Mouse (Mus musculus) frontal cortex, postnatal 36 days (tissue): ENCODE measurements around the gene Ttc21a.
A peak's percentile ranks its signal among the peaks of the same experiment; 100 is the strongest.
"Not testable (repeated sequence)": the region's sequence is repeated elsewhere in the genome, so short reads cannot be mapped to it uniquely, and the experiment has no call there.

Experiments
- DNase-seq, 2 experiments: peaks; one replicate each; pipeline ENCODE4 v3.0.0; 2022; ENCODE audit warnings: low spot score in 2 of 2

The Ttc21a gene

GRCm38 (mm10) chr9:119998776-119999175, 61.4 kb downstream of the Ttc21a start:
- no peak for DNase-seq

GRCm38 (mm10) chr9:119999636-120000035, 62.2 kb downstream of the Ttc21a start:
- no peak for DNase-seq

DNA sequence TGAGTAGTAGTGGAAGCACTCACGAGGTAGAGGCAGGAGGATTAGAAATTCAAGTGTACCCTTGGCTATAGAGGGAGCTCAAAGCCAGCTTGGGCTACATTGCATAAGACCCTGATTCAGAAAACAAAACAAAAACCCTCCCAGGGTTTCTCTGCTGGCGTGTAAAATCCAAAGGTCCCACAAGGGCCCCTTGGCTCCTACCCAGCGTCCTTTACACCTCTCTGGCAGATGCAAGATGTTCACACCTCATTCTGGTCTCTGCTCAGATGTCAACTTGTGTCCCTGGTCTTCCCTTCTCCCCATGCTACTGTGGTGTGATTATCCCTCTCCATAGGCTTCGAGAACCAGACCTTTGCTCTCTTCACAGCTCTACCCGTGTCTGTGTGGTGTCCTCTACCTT, 63.4 kb downstream of the Ttc21a start:
- DNase-seq = no peak

DNA sequence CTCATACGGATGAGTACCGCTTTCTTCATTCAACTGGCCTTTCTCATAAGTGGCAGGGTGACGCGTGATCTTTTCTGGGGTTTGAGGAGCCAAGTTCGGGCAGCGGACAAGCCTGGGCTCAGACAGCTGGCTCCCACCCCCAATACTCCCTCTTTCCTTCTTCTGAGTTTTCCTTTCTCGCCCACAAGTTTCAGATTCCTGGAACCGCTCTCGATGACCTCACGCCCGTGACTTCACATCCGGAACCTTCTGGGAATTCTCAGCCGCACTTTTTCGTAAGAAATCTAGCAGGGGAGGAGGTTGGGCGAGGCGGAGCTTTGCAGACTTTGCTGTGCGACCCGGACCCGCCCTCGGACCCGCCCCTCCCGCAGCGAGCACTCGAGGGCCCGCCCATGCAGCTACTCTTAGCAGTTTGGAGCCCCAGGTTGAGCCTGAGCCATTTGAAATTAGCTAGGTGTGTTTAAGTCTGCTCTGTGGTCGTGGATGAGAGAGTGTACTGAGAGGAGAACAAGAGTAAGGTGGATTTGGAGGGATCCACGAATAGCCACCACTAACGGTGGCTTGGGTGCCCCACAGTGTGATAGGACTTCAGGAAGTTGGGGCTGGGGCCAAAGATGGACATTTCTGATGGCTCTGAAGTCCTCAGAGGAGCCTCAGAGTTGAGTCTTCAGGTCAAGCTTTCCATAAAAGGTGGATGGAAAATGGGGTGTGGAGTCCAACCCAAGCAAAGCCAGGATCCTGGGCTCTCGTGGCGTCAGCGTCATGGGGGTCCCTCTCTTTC, 64.7 kb downstream of the Ttc21a start:
- peak; percentile 71 to 77 for DNase-seq

GRCm38 (mm10) chr9:120002893-120003292, 65.5 kb downstream of the Ttc21a start:
- no peak for DNase-seq

- DNase-seq = no peak
These were observed 68.5 kb downstream of the Ttc21a start for GRCm38 (mm10) chr9:120005936-120006335.

GRCm38 (mm10) chr9:120007833-120008232, 70.4 kb downstream of the Ttc21a start:
- no peak for DNase-seq

DNA sequence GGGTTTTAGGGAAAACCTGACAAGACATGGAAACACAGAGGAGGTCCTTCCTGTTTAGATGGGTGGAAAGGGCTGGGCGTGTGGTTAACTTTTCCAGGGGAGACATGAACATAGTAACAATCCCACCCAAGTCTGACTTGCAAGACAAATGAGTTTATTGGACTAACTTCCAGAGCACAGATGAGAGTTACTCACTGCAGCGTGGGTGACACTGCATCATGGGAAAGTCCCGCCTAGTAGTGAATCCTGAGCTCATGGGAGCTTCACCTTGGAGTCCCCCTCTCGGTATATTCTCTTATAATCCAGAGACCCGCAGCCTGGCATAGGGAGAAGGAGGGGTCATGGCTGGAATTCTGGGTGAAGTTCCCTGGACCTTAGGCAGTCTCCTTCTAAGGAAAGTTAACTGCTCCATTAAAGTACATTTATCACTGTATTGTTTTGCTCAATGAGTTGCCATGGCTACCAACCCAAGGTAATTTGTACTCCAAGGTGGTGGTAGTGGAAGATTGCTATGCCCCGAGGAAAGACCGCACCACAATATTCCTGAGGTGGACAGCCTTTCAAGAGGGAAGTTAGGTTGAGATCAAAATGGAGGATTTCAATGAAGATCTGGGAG, 71.9 kb downstream of the Ttc21a start:
- DNase-seq = no peak

GRCm38 (mm10) chr9:120009871-120010270, 72.5 kb downstream of the Ttc21a start:
- DNase-seq = no peak

DNA sequence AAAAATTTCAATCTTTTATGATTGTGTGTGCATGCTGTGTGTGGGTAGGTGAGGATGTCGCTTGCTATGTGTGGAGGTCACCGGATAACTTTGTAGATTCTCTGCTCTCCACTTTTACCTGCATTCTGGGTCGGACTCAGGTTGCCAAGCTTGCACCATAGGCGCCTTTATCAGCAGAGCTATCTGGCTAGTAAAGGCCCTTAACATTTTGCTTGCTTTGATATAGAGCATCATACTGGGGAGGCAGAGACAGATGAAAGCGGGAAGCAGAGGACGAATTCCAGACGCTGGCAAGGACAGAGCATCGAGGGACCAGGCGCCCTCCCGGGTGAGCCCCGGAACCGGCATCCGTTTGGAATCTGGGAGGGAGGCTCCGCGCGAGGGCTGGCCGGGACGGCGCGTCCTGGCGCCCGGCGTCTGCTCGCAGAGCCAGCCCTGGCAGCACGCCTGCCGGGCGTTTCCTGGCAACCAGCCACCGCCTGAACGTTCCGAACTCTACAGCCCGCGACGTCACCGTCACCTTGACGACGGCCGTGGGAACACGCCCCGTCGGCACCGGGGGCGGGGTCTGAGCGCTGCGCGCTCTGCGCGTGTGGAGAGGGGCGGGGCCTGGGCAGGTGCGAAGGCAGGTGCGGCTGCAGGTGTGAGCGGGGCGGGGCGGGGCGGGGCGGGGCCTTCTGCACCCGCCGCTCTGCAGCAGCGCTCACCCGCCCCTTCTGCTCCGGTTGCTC, 73.5 kb downstream of the Ttc21a start:
- DNase-seq = peak; percentile 98 to 99

GRCm38 (mm10) chr9:120011533-120011932, 74.1 kb downstream of the Ttc21a start:
- DNase-seq = peak; percentile 52 to 77

GRCm38 (mm10) chr9:120012161-120012560, 74.8 kb downstream of the Ttc21a start:
- DNase-seq = not testable (repeated sequence)

- DNase-seq = peak in 1 of 2 experiments; percentile 38
These were observed 75.4 kb downstream of the Ttc21a start for GRCm38 (mm10) chr9:120012781-120013180.

GRCm38 (mm10) chr9:120013251-120013820, 75.9 kb downstream of the Ttc21a start:
- DNase-seq = no peak

GRCm38 (mm10) chr9:120014828-120015227, 77.4 kb downstream of the Ttc21a start:
- DNase-seq = no peak

GRCm38 (mm10) chr9:120016956-120017355, 79.5 kb downstream of the Ttc21a start:
- no peak for DNase-seq
